Mouse (Mus musculus) thymus, adult 2 months (tissue): ENCODE measurements at regions not wholly inside any gene's neighbourhood (a gene's known extent, or its start where the extent isn't known, plus 50 kb on each side); places are given as distances from the start of the nearest gene placed in this dataset.

ENCODE experiments used
- CTCF ChIP-seq: fragments of 200-500 bp; IDR thresholded peaks from 2 replicates; pipeline ENCODE4 v1.5.1; 2012; ENCODE audit warnings: mild to moderate bottlenecking, control low read depth, low read length, moderate library complexity, borderline replicate concordance; ENCODE audit not compliant: control insufficient read depth, poor library complexity, insufficient read depth; ENCODE audit errors: extremely low read depth
- POLR2A ChIP-seq: fragments of 200-500 bp; IDR thresholded peaks from 2 replicates; pipeline ENCODE4 v1.6.1; 2012; ENCODE audit warnings: mild to moderate bottlenecking, low read length, control low read depth, moderate library complexity; ENCODE audit not compliant: control insufficient read depth, poor library complexity, insufficient read depth; ENCODE audit errors: extremely low read depth

DNA sequence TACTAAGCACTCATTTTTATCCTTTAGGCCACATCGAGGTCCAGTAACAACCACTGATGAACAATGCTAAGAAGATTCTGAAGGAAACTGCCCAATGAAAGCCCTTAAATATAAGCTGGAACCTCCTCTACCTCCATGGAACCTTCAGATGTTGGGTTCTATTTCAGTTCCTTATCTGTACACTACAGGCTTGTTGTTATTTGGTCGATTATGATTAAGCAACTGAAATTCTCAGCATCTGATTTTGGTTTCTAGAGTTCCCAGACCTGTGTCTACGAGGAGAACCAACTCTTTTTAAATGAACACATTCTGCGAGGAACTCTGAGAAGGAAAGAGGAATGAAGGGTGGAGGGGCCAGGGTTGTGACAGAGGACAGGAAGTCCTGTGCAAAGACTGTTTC is 253.5 kb downstream of the Ndfip2 start:
- TF ChIP-seq CTCF (no peak), POLR2A (no peak)
